Mouse (Mus musculus) megakaryocyte, embryonic 14.5 days (primary cell): ENCODE results near the gene Zfp933.

Source experiments
- FLI1 ChIP-seq: IDR thresholded peaks from 2 replicates; pipeline ENCODE4 v1.6.1; 2012; ENCODE audit warnings: low read length, inconsistent platforms, mixed read lengths
- GATA1 ChIP-seq: IDR thresholded peaks from 3 replicates; pipeline ENCODE4 v1.6.1; 2012; ENCODE audit warnings: mixed read lengths, low read length, inconsistent platforms, borderline replicate concordance

DNA sequence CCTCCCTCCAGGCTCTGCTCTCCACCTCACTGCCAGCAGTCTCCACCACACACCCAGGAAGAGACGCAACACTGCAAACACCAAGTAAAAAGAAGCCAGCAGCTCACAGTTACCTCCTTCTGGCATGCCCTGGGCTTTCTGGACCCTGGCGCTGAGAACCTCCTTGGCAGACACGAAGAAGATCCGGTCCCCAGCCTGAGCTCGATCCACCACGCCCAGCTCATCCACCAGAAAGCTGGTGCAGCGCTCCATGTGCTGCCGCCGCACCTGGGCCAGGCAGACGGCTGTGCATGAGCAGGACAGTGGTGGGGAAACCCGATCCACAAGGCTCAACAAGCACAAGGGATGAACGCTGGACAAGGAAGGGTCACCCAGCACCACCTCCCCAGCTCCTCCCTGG lies 38.0 kb upstream of the Zfp933 start:
- no peak for TF ChIP-seq GATA1
- TF ChIP-seq FLI1, result no peak
